Mouse (Mus musculus) thymus, adult 2 months (tissue): ENCODE results near the gene Uba52. TPM values are rescaled to one million over a fixed set of nuclear protein-coding genes. Genes with fewer than 3 reads are reported as not detected.

ENCODE experiments used
- DNase-seq: peaks from one replicate; pipeline ENCODE4 v3.0.0; 2021
- H3K27ac ChIP-seq: fragments of 200-500 bp; 2 replicates; pipeline ENCODE4 v1.5.1; 2012; ENCODE audit warnings: low read length, control low read depth; ENCODE audit not compliant: control insufficient read depth, insufficient read depth
- H3K27me3 ChIP-seq: fragments of 200-500 bp; 2 replicates; pipeline ENCODE4 v1.6.1; 2012; ENCODE audit warnings: mild to moderate bottlenecking, low read length, moderate library complexity, mixed read lengths; ENCODE audit not compliant: control insufficient read depth, insufficient read depth
- H3K36me3 ChIP-seq: fragments of 200-500 bp; 2 replicates; pipeline ENCODE4 v1.6.1; 2012; ENCODE audit warnings: mild to moderate bottlenecking, low read length, moderate library complexity; ENCODE audit not compliant: control insufficient read depth, insufficient read depth
- H3K4me1 ChIP-seq: fragments of 200-500 bp; replicated peaks from 2 replicates; pipeline ENCODE4 v1.6.1; 2012; ENCODE audit warnings: low read length; ENCODE audit not compliant: control insufficient read depth, insufficient read depth
- H3K4me3 ChIP-seq: fragments of 200-500 bp; 2 replicates; pipeline ENCODE4 v1.5.1; 2012; ENCODE audit warnings: mild to moderate bottlenecking, low read length, control low read depth, moderate library complexity; ENCODE audit not compliant: control insufficient read depth, insufficient read depth
- CTCF ChIP-seq: fragments of 200-500 bp; IDR thresholded peaks from 2 replicates; pipeline ENCODE4 v1.5.1; 2012; ENCODE audit warnings: mild to moderate bottlenecking, control low read depth, low read length, moderate library complexity, borderline replicate concordance; ENCODE audit not compliant: control insufficient read depth, poor library complexity, insufficient read depth; ENCODE audit errors: extremely low read depth
- POLR2A ChIP-seq: fragments of 200-500 bp; IDR thresholded peaks from 2 replicates; pipeline ENCODE4 v1.6.1; 2012; ENCODE audit warnings: mild to moderate bottlenecking, low read length, control low read depth, moderate library complexity; ENCODE audit not compliant: control insufficient read depth, poor library complexity, insufficient read depth; ENCODE audit errors: extremely low read depth
- WGBS: fragments of 180-500 bp; shearing (Covaris S2); methylation state at CpG from one replicate; pipeline ENCODE4 v1.1.7; 2018; 5-methylcytosine and 5-hydroxymethylcytosine counted together
- polyA plus RNA-seq: library from polyadenylated mRNA; depleted of rRNA; stranded (reverse); fragments of >200 nt; gene quantifications from 2 replicates; pipeline ENCODE4 v1.2.3, GENCODE M21; 2012

The Uba52 gene
- polyA plus RNA-seq, 1 experiment: 731 TPM

GRCm38 (mm10) chr8:70535221-70535620 lies 24.6 kb upstream of the Uba52 start:
- TF ChIP-seq CTCF (no peak), POLR2A (no peak)
- H3K27ac ChIP-seq: no peak overlapping the region
- H3K4me3 ChIP-seq: no peak overlapping the region
- peaks cover 21% of the 10 kb centered on the region for H3K36me3 ChIP-seq
- DNase-seq: no peak
- H3K27me3 ChIP-seq: no peaks in the 10 kb centered on the region
- WGBS: 96% methylated on average over 3 of the region's 3 CpGs
- peaks cover 15% of the 10 kb centered on the region for H3K4me1 ChIP-seq

GRCm38 (mm10) chr8:70534281-70534680 lies 23.7 kb upstream of the Uba52 start:
- no peak for TF ChIP-seq CTCF
- TF ChIP-seq POLR2A: no peak
- Histone ChIP-seq H3K4me1 (peaks cover 14% of the 10 kb centered on the region), H3K27me3 (no peaks in the 10 kb centered on the region), H3K36me3 (peaks cover 21% of the 10 kb centered on the region), H3K4me3 (no peak overlapping the region), H3K27ac (no peak overlapping the region)
- 98% methylated on average over 12 of the region's 12 CpGs for WGBS
- DNase-seq: no peak

- no peak overlapping the region for H3K27ac ChIP-seq
- TF ChIP-seq CTCF (no peak), POLR2A (no peak)
- H3K27me3 ChIP-seq: no peaks in the 10 kb centered on the region
- H3K4me3 ChIP-seq: no peak overlapping the region
- no peak for DNase-seq
- peaks cover 15% of the 10 kb centered on the region for H3K4me1 ChIP-seq
- WGBS: 92% methylated on average over 2 of the region's 2 CpGs
- H3K36me3 ChIP-seq: peaks cover 21% of the 10 kb centered on the region
These were observed 19.7 kb upstream of the Uba52 start for GRCm38 (mm10) chr8:70530314-70530713.

- Histone ChIP-seq H3K4me1 (peaks cover 15% of the 10 kb centered on the region), H3K27ac (no peak overlapping the region), H3K36me3 (peaks cover 21% of the 10 kb centered on the region), H3K4me3 (no peak overlapping the region), H3K27me3 (no peaks in the 10 kb centered on the region)
- 97% methylated on average over 3 of the region's 3 CpGs for WGBS
- no peak for DNase-seq
- no peak for TF ChIP-seq POLR2A
- TF ChIP-seq CTCF: no peak
These were observed 19.1 kb upstream of the Uba52 start for GRCm38 (mm10) chr8:70529741-70530161.

- H3K4me1 ChIP-seq: peaks cover 15% of the 10 kb centered on the region
- TF ChIP-seq POLR2A (no peak), CTCF (no peak)
- no peak overlapping the region for H3K4me3 ChIP-seq
- DNase-seq: no peak
- no peak overlapping the region for H3K27ac ChIP-seq
- no peaks in the 10 kb centered on the region for H3K27me3 ChIP-seq
- 58% methylated on average over 5 of the region's 5 CpGs for WGBS
- peaks cover 21% of the 10 kb centered on the region for H3K36me3 ChIP-seq
These were observed 18.7 kb upstream of the Uba52 start for GRCm38 (mm10) chr8:70529299-70529698.

- peaks cover 21% of the 10 kb centered on the region for H3K36me3 ChIP-seq
- TF ChIP-seq POLR2A (no peak), CTCF (no peak)
- H3K4me3 ChIP-seq: peak overlapping the region; percentile 94
- H3K4me1 ChIP-seq: peaks cover 15% of the 10 kb centered on the region
- no peak for DNase-seq
- H3K27ac ChIP-seq: peak overlapping the region; percentile 59; the same call in 1 of the 2 replicates
- no peaks in the 10 kb centered on the region for H3K27me3 ChIP-seq
- WGBS: 16% methylated on average over 13 of the region's 13 CpGs
These were observed 17.7 kb upstream of the Uba52 start for GRCm38 (mm10) chr8:70528182-70528797.

GRCm38 (mm10) chr8:70527512-70528181 lies 17.0 kb upstream of the Uba52 start, which contains the start of the genes Fkbp8 and Kxd1:
TSS of gene Fkbp8 (plus strand) at chr8:70527724.
TSS of gene Kxd1 (minus strand) at chr8:70527956.
- peak; percentile 98 for DNase-seq
- WGBS: under 1% methylated on average over 56 of the region's 61 CpGs
- Histone ChIP-seq H3K36me3 (peaks cover 17% of the 10 kb centered on the region), H3K4me3 (peak within 1 kb of the TSS; percentile 94), H3K4me1 (peaks cover 15% of the 10 kb centered on the region), H3K27me3 (no peaks in the 10 kb centered on the region), H3K27ac (peak within 1 kb of the TSS; percentile 59; the same call in 1 of the 2 replicates)
- TF ChIP-seq CTCF: no peak
- peak; percentile 84 for TF ChIP-seq POLR2A
